Mouse (Mus musculus) stomach, postnatal 0 days (tissue): ENCODE data around the gene Btbd19. TPM values are rescaled to one million over a fixed set of nuclear protein-coding genes. Genes with fewer than 3 reads are reported as not detected.

Experiments
- ATAC-seq: fragments of 200-750 bp; cut with Nextera tagmentation; 2 replicates; pipeline ENCODE4 v1.8.0; 2017; ENCODE audit not compliant: low FRiP score, low TSS enrichment
- DNase-seq: peaks from one replicate; pipeline ENCODE4 v3.0.0-alpha.2; 2016; ENCODE audit warnings: low spot score
- H3K27ac ChIP-seq: fragments of 300-500 bp; sonication (generic); replicated peaks from 2 replicates; pipeline ENCODE4 v1.5.1; 2014; ENCODE audit warnings: mild to moderate bottlenecking, control low read depth
- H3K27me3 ChIP-seq: fragments of 300-500 bp; sonication (generic); 2 replicates; pipeline ENCODE4 v1.6.1; 2014; ENCODE audit warnings: low read length; ENCODE audit not compliant: control insufficient read depth, insufficient read depth
- H3K36me3 ChIP-seq: fragments of 300-500 bp; sonication (generic); 2 replicates; pipeline ENCODE4 v1.6.1; 2014; ENCODE audit warnings: low read length, mixed read lengths; ENCODE audit not compliant: control insufficient read depth, insufficient read depth
- H3K4me1 ChIP-seq: fragments of 300-500 bp; sonication (generic); replicated peaks from 2 replicates; pipeline ENCODE4 v1.6.1; 2014; ENCODE audit warnings: antibody characterized with exemption; ENCODE audit not compliant: control insufficient read depth, insufficient read depth
- H3K4me2 ChIP-seq: fragments of 300-500 bp; sonication (generic); replicated peaks from 2 replicates; pipeline ENCODE4 v1.6.1; 2014; ENCODE audit warnings: low read depth, mild to moderate bottlenecking, control low read depth, moderate library complexity
- H3K4me3 ChIP-seq: fragments of 300-500 bp; sonication (generic); 2 replicates; pipeline ENCODE4 v1.5.1; 2014; ENCODE audit warnings: low read depth, low read length, control low read depth
- H3K9ac ChIP-seq: fragments of 300-500 bp; sonication (generic); 2 replicates; pipeline ENCODE4 v1.6.1; 2014; ENCODE audit warnings: mild to moderate bottlenecking, low read length, control low read depth, mixed read lengths
- H3K9me3 ChIP-seq: fragments of 300-500 bp; sonication (generic); 2 replicates; pipeline ENCODE4 v1.6.1; 2016; ENCODE audit warnings: low read length; ENCODE audit not compliant: control insufficient read depth
- CTCF ChIP-seq: IDR thresholded peaks from 2 replicates; pipeline ENCODE4 v1.5.1; 2016; ENCODE audit warnings: antibody characterized with exemption, low read depth, mild to moderate bottlenecking, moderate library complexity
- EP300 ChIP-seq: optimal IDR thresholded peaks from 2 replicates; pipeline ENCODE3; 2016; ENCODE audit warnings: antibody characterized with exemption
- WGBS: fragments of 180-500 bp; shearing (Covaris S2); extraction: QIAGEN DNeasy Blood & Tissue Kit; methylation state at CpG from one replicate; pipeline ENCODE4 v1.1.7; 2014; 5-methylcytosine and 5-hydroxymethylcytosine counted together
- polyA plus RNA-seq: library from polyadenylated mRNA; unstranded; fragments of >200 nt; fragmentation: Nextera tagmentation; extraction: Ambion mirVana; gene quantifications from 2 replicates; pipeline ENCODE4 v1.2.1, GENCODE M21; 2015

The Btbd19 gene
- polyA plus RNA-seq, 1 experiment from 2014 or later: 5.7 TPM

GRCm38 (mm10) chr4:117126675-117127290, 1.3 kb upstream of the Btbd19 start, which contains the start of gene Tctex1d4:
Gene Tctex1d4 (plus strand): TSS chr4:117126794.
- Histone ChIP-seq H3K4me3 (no peak within 1 kb of the TSS), H3K4me2 (peak within 1 kb of the TSS; percentile 24), H3K4me1 (peaks cover 12% of the 10 kb centered on the region), H3K36me3 (peaks cover 9% of the 10 kb centered on the region; the same call in 1 of the 2 replicates), H3K9ac (peak within 1 kb of the TSS; percentile 58), H3K9me3 (no peaks in the 10 kb centered on the region), H3K27ac (peak within 1 kb of the TSS; percentile 97), H3K27me3 (no peaks in the 10 kb centered on the region)
- DNase-seq (peak; percentile 76), ATAC-seq (peak; percentile 75)
- TF ChIP-seq EP300 (no peak), CTCF (no peak)
- 76% methylated on average over 9 of the region's 9 CpGs for WGBS

GRCm38 (mm10) chr4:117125910-117126674, 567 bp upstream of the Btbd19 start:
- peaks cover 9% of the 10 kb centered on the region; the same call in 1 of the 2 replicates for H3K36me3 ChIP-seq
- TF ChIP-seq CTCF: no peak; the same call in 1 of the 2 replicates
- TF ChIP-seq EP300: no peak
- H3K4me2 ChIP-seq: peak overlapping the region; percentile 24
- peaks cover 15% of the 10 kb centered on the region for H3K4me1 ChIP-seq
- H3K27me3 ChIP-seq: no peaks in the 10 kb centered on the region
- H3K27ac ChIP-seq: peak overlapping the region; percentile 97
- H3K9me3 ChIP-seq: no peaks in the 10 kb centered on the region
- H3K9ac ChIP-seq: peak overlapping the region; percentile 58
- peak; percentile 86 for DNase-seq
- H3K4me3 ChIP-seq: no peak overlapping the region
- WGBS: 29% methylated on average over 15 of the region's 15 CpGs
- peak; percentile 90 for ATAC-seq

- DNase-seq (no peak), ATAC-seq (no peak)
- Histone ChIP-seq H3K4me3 (no peak overlapping the region), H3K27me3 (no peaks in the 10 kb centered on the region), H3K9ac (peak overlapping the region; percentile 58), H3K4me1 (peaks cover 15% of the 10 kb centered on the region), H3K27ac (peak overlapping the region; percentile 97), H3K36me3 (peaks cover 4% of the 10 kb centered on the region; the same call in 1 of the 2 replicates), H3K4me2 (peak overlapping the region; percentile 24), H3K9me3 (no peaks in the 10 kb centered on the region)
- WGBS: 62% methylated on average over 14 of the region's 14 CpGs
- TF ChIP-seq CTCF (no peak), EP300 (no peak)
Observed at GRCm38 (mm10) chr4:117124518-117125347, 792 bp downstream of the Btbd19 start.

DNA sequence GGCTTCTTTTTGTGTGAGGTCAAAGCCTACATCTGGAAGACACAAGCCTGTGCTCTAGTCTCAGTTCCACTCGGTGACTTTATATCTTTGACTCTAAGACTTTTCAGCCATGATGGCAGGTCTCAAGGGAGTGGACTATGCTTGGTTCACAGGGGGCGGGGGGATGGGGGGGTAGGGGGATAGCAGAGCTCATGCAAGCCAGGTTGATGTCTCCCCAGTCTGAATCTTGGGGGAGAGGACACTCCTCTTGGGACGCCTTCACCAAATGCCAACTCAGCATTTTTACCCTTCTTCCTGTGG, 1.4 kb downstream of the Btbd19 start:
- no peaks in the 10 kb centered on the region for H3K9me3 ChIP-seq
- peaks cover 15% of the 10 kb centered on the region for H3K4me1 ChIP-seq
- H3K27ac ChIP-seq: peak overlapping the region; percentile 97
- H3K9ac ChIP-seq: no peak overlapping the region
- H3K4me3 ChIP-seq: no peak overlapping the region
- no peak for DNase-seq
- TF ChIP-seq CTCF (no peak), EP300 (no peak)
- H3K36me3 ChIP-seq: peaks cover 3% of the 10 kb centered on the region; the same call in 1 of the 2 replicates
- H3K27me3 ChIP-seq: no peaks in the 10 kb centered on the region
- H3K4me2 ChIP-seq: no peak overlapping the region; the same call in 1 of the 2 replicates
- no peak for ATAC-seq
- WGBS: 68% methylated on average over 3 of the region's 3 CpGs

DNA sequence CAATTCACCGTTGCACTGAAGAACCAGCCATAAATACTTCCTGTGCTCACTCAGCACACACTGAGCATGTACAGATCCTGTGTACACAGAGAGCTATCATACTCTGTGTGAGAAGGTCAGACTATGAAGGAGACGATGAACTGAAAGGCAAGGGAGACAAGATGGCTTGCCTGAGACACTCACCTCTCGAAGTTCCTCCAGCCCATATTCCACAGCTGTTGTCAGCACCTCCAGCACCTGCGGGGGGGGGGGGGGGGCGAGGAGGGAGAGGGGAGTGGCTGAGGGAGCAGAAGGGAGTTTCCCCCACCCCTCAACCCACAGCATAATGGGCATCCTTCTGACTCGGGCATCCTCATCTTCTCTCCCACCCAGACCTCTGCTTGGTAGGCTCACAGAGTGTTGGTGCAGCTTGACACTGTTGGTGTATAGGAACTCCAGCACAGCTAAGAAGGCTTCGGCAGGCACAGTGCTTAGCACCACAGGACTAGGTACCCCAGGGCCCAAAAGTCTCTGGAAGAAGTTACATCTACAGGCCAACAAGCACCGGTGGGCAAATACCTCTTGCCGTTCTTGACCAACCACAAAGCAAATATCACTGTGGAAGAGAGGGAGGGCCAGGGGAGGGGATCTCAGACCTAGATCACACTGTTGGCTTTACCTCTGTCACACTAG, 1.8 kb downstream of the Btbd19 start:
- Histone ChIP-seq H3K4me2 (no peak overlapping the region), H3K9ac (no peak overlapping the region), H3K27ac (no peak overlapping the region), H3K4me3 (no peak overlapping the region), H3K27me3 (no peaks in the 10 kb centered on the region), H3K9me3 (no peaks in the 10 kb centered on the region), H3K4me1 (peaks cover 15% of the 10 kb centered on the region), H3K36me3 (peaks cover 1% of the 10 kb centered on the region; the same call in 1 of the 2 replicates)
- ATAC-seq (no peak), DNase-seq (no peak)
- no peak for TF ChIP-seq EP300
- TF ChIP-seq CTCF: no peak
- 78% methylated on average over 7 of the region's 9 CpGs for WGBS
